In the genomic region with DNA sequence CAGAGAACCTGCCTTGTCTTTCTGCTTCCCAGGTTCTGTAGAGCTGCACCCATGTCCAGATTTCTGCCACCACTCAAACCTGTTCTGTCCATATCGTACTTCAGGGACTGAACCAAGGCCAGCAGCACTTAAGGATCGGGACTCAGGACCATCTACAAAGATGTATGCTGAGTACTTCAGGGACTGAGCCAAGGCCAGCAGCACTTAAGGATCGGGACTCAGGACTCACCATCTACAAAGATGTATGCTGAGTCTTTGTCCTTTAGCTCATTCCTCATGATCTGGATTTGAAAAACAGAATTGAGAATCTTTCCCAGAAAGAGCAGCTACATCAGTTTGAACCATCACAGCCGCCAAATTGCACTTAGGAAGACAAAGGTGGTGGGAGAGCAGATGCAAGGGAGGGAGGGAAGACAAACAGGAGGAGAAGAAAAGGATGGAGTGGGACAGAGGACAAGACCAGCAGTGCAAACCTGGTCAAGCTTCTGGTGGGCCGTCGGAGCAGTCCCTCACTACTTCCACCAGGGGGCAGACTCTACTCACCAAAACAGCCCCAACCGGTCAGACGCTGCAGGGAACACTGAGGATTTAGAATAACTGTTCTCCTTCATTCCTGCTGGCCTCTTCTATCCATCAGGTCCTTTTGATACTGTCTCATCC, we compare ENCODE assay signal across 8 mouse cellular contexts. TPM values are rescaled to one million over a fixed set of nuclear protein-coding genes. Genes with fewer than 3 reads are reported as not detected.
A peak's percentile ranks its signal among the peaks of the same experiment; 100 is the strongest.
DNase-seq lines count a peak whose midpoint lies in the region; ATAC-seq lines count a peak whose summit lies in the region.

No protein-coding gene starts in this region.

- DNase-seq in 416B (ENCODE audit: low read depth) = peak; percentile 70
- peak; percentile 67 for DNase-seq in adrenal gland, postnatal 25 days
- DNase-seq in embryonic facial prominence, embryonic 11.5 days (ENCODE audit: low spot score) = peak; percentile 88
- peak; percentile 75 for DNase-seq in heart, adult 8-10 months (ENCODE audit: low spot score)
- peak; percentile 84 for DNase-seq in kidney, postnatal 10 days
- DNase-seq in liver, embryonic 11.5 days (ENCODE audit: low spot score) = peak; percentile 44
- DNase-seq in telencephalon, adult 2 months (ENCODE audit: low read depth, low spot score) = peak; percentile 28

- H3K9me3 ChIP-seq in embryonic facial prominence, embryonic 11.5 days (replicated peaks; ENCODE audit: control insufficient read depth, low read length) = no peaks in the 10 kb centered on the region
- H3K9me3 ChIP-seq in liver, embryonic 11.5 days (ENCODE audit: control insufficient read depth, low read length) = no peaks in the 10 kb centered on the region
- H3K9me3 ChIP-seq in neural tube, embryonic 14.5 days (ENCODE audit: control insufficient read depth, low read length) = no peaks in the 10 kb centered on the region

- ATAC-seq in embryonic facial prominence, embryonic 11.5 days (replicated peaks; ENCODE audit: insufficient number of reproducible peaks, low FRiP score, low TSS enrichment, low read depth) = peak; percentile 48; the same call in 1 of the 2 replicates
- ATAC-seq in liver, embryonic 11.5 days (replicated peaks; ENCODE audit: low FRiP score) = no peak
- ATAC-seq in neural tube, embryonic 14.5 days (ENCODE audit: low read depth) = peak; percentile 89

- H3K27me3 ChIP-seq in embryonic facial prominence, embryonic 11.5 days (ENCODE audit: control insufficient read depth, insufficient read depth, low read length) = no peaks in the 10 kb centered on the region
- H3K27me3 ChIP-seq in liver, embryonic 11.5 days (replicated peaks; ENCODE audit: control insufficient read depth, insufficient read depth, low read length) = peaks cover 5% of the 10 kb centered on the region
- no peaks in the 10 kb centered on the region for H3K27me3 ChIP-seq in neural tube, embryonic 14.5 days (ENCODE audit: control insufficient read depth, insufficient read depth, low read length)

- H3K36me3 ChIP-seq in embryonic facial prominence, embryonic 11.5 days (replicated peaks; ENCODE audit: control insufficient read depth, insufficient read depth, low read depth, low read length) = no peaks in the 10 kb centered on the region
- no peaks in the 10 kb centered on the region for H3K36me3 ChIP-seq in liver, embryonic 11.5 days (ENCODE audit: control insufficient read depth, insufficient read depth, low read length)
- no peaks in the 10 kb centered on the region for H3K36me3 ChIP-seq in neural tube, embryonic 14.5 days (ENCODE audit: control insufficient read depth, insufficient read depth, low read length)

- H3K9ac ChIP-seq in embryonic facial prominence, embryonic 11.5 days (replicated peaks; ENCODE audit: low read length) = no peak overlapping the region
- H3K9ac ChIP-seq in liver, embryonic 11.5 days (ENCODE audit: low read depth, low read length) = no peak overlapping the region
- no peak overlapping the region for H3K9ac ChIP-seq in neural tube, embryonic 14.5 days (replicated peaks; ENCODE audit: low read depth, low read length)

- H3K4me2 ChIP-seq in embryonic facial prominence, embryonic 11.5 days (ENCODE audit: low read depth, low read length) = no peak overlapping the region
- H3K4me2 ChIP-seq in liver, embryonic 11.5 days = no peak overlapping the region
- H3K4me2 ChIP-seq in neural tube, embryonic 14.5 days (ENCODE audit: low read depth, low read length) = no peak overlapping the region

- no peak overlapping the region for H3K27ac ChIP-seq in embryonic facial prominence, embryonic 11.5 days (replicated peaks; ENCODE audit: low read depth, low read length)
- no peak overlapping the region for H3K27ac ChIP-seq in liver, embryonic 11.5 days (ENCODE audit: low read depth, low read length)
- H3K27ac ChIP-seq in neural tube, embryonic 14.5 days (ENCODE audit: low read depth, low read length) = no peak overlapping the region

- H3K4me1 ChIP-seq in embryonic facial prominence, embryonic 11.5 days (ENCODE audit: control insufficient read depth, insufficient read depth, low read length) = no peaks in the 10 kb centered on the region
- H3K4me1 ChIP-seq in liver, embryonic 11.5 days (replicated peaks; ENCODE audit: control insufficient read depth, insufficient read depth, low read length) = no peaks in the 10 kb centered on the region
- peaks cover 6% of the 10 kb centered on the region; the same call in 1 of the 2 replicates for H3K4me1 ChIP-seq in neural tube, embryonic 14.5 days (ENCODE audit: control insufficient read depth, insufficient read depth, low read length)

- H3K4me3 ChIP-seq in embryonic facial prominence, embryonic 11.5 days (ENCODE audit: low read depth, low read length) = no peak overlapping the region
- H3K4me3 ChIP-seq in liver, embryonic 11.5 days (ENCODE audit: low read depth, low read length) = no peak overlapping the region
- no peak overlapping the region for H3K4me3 ChIP-seq in neural tube, embryonic 14.5 days (ENCODE audit: low read depth, low read length)

- 30% methylated on average over 8 of the region's 8 CpGs for WGBS in embryonic facial prominence, embryonic 11.5 days
- WGBS in liver, embryonic 11.5 days = 26% methylated on average over 8 of the region's 8 CpGs
- WGBS in neural tube, embryonic 14.5 days = 31% methylated on average over 8 of the region's 8 CpGs

RNA-seq across cellular contexts. Expression of gene Npvf, which starts 24.7 kb away (rescaled TPM):
- not detected in 2 replicates for total RNA-seq in adrenal gland, postnatal 25 days (2021)
- polyA plus RNA-seq in embryonic facial prominence, embryonic 11.5 days (2014; fragmentation: Nextera tagmentation; extraction: Ambion mirVana) = not detected in 2 replicates
- total RNA-seq in heart, adult 8-10 months (2022) = not detected
- not detected in 2 replicates for polyA plus RNA-seq in liver, embryonic 11.5 days (2014; fragmentation: Nextera tagmentation; extraction: Ambion mirVana)
- polyA plus RNA-seq in neural tube, embryonic 14.5 days (2014; fragmentation: Nextera tagmentation; extraction: Ambion mirVana) = 0.44 TPM in 1 of 2 replicates, not detected in the other

Comparison
In these comparisons a context has a peak if more than half of its experiments do, and no peak if none do; other contexts are left out.
1. DNase-seq: peak in every context shown above with its lines; median percentile 88 in embryonic facial prominence, embryonic 11.5 days; 84 in kidney, postnatal 10 days; 75 in heart, adult 8-10 months; 70 in 416B; 67 in adrenal gland, postnatal 25 days; 44 in liver, embryonic 11.5 days; 28 in telencephalon, adult 2 months.